Mouse (Mus musculus) heart, embryonic 12.5 days (tissue): ENCODE data around the gene 4921517D22Rik. TPM values are rescaled to one million over a fixed set of nuclear protein-coding genes. Genes with fewer than 3 reads are reported as not detected.

ENCODE experiments used
- ATAC-seq: fragments of 200-750 bp; cut with Nextera tagmentation; 2 replicates; pipeline ENCODE4 v1.8.0; 2017; ENCODE audit warnings: moderate TSS enrichment, moderate library complexity; ENCODE audit not compliant: insufficient number of reproducible peaks, low FRiP score
- H3K27ac ChIP-seq: fragments of 300-500 bp; sonication (generic); 2 replicates; pipeline ENCODE4 v1.5.1; 2016; ENCODE audit warnings: mild to moderate bottlenecking, moderate library complexity; ENCODE audit not compliant: poor library complexity, severe bottlenecking
- H3K27me3 ChIP-seq: fragments of 300-500 bp; sonication (generic); replicated peaks from 2 replicates; pipeline ENCODE4 v1.6.1; 2016; ENCODE audit warnings: mild to moderate bottlenecking, moderate library complexity
- H3K36me3 ChIP-seq: fragments of 300-500 bp; sonication (generic); 2 replicates; pipeline ENCODE4 v1.6.1; 2016; ENCODE audit warnings: mild to moderate bottlenecking, moderate library complexity
- H3K4me1 ChIP-seq: fragments of 300-500 bp; sonication (generic); replicated peaks from 2 replicates; pipeline ENCODE4 v1.6.1; 2016; ENCODE audit warnings: mild to moderate bottlenecking
- H3K4me2 ChIP-seq: fragments of 300-500 bp; sonication (generic); 2 replicates; pipeline ENCODE4 v1.6.1; 2016; ENCODE audit warnings: mild to moderate bottlenecking, moderate library complexity
- H3K4me3 ChIP-seq: fragments of 300-500 bp; sonication (generic); 2 replicates; pipeline ENCODE4 v1.5.1; 2016; ENCODE audit warnings: mild to moderate bottlenecking
- H3K9ac ChIP-seq: fragments of 300-500 bp; sonication (generic); 2 replicates; pipeline ENCODE4 v1.6.1; 2016; ENCODE audit warnings: mild to moderate bottlenecking, moderate library complexity
- H3K9me3 ChIP-seq: fragments of 300-500 bp; sonication (generic); replicated peaks from 2 replicates; pipeline ENCODE4 v1.6.1; 2016; ENCODE audit warnings: mild to moderate bottlenecking, moderate library complexity
- WGBS: fragments of 180-500 bp; shearing (Covaris S2); methylation state at CpG from one replicate; pipeline ENCODE4 v1.1.7; 2016; 5-methylcytosine and 5-hydroxymethylcytosine counted together
- polyA plus RNA-seq: library from polyadenylated mRNA; unstranded; fragments of >200 nt; fragmentation: Nextera tagmentation; extraction: Ambion mirVana; gene quantifications from 2 replicates; pipeline ENCODE4 v1.2.1, GENCODE M21; 2016

4921517D22Rik gene
- polyA plus RNA-seq, 1 experiment from 2014 or later, result not detected

DNA sequence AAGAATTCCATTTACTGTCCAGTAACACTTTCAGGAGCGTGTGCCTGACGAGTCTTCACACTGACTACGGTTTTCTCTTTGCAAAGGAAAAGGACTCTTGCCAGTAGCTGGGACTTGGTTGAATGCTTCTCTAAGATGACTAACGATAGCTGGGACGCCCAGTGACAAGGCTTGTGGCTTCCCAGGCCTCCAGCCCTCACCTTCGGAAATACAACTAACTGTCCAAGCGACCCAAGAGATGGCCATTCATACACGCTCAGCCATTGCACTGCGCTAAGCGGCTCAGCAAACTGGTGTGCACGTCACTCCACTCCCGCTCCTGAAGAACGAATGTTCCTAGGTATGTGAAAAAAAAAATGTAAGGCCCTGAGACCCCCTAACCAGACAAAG, 19.2 kb downstream of the 4921517D22Rik start:
- Histone ChIP-seq H3K9ac (peak overlapping the region; percentile 73), H3K4me3 (peak overlapping the region; percentile 69), H3K4me2 (peak overlapping the region; percentile 70), H3K27me3 (no peaks in the 10 kb centered on the region), H3K4me1 (peaks cover 21% of the 10 kb centered on the region), H3K36me3 (no peaks in the 10 kb centered on the region), H3K27ac (0 out of 2 replicates have a peak overlapping the region, but pooled peaks have one; percentile 14), H3K9me3 (no peaks in the 10 kb centered on the region)
- 4% methylated on average over 13 of the region's 13 CpGs for WGBS
- ATAC-seq, result no peak

DNA sequence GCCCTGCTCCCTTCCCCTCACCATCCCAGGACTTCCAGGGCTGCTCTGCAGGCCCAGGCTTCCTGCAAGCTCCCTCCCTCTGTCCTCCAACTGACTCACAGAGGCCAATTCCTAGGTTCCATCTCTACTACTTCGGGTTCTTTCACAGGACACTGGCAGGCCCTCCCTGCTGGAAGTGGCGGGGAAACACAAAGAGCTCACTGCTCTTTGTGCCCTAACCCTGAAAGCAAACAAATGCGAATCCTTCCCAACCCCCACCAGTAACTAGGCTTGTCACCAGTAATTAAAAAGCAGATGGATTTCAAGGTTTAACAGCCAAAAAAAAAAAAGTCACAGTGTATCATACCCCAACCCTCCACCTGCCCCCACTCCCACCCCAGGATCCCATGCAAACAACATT, 19.7 kb downstream of the 4921517D22Rik start:
- peak overlapping the region; percentile 69 for H3K4me3 ChIP-seq
- H3K36me3 ChIP-seq, result no peaks in the 10 kb centered on the region
- 20% methylated on average over 3 of the region's 3 CpGs for WGBS
- no peak overlapping the region; the same call in 1 of the 2 replicates for H3K9ac ChIP-seq
- H3K4me1 ChIP-seq, result peaks cover 23% of the 10 kb centered on the region
- no peaks in the 10 kb centered on the region for H3K9me3 ChIP-seq
- peak overlapping the region; percentile 70 for H3K4me2 ChIP-seq
- H3K27ac ChIP-seq, result no peak overlapping the region; the same call in 1 of the 2 replicates
- no peak for ATAC-seq
- no peaks in the 10 kb centered on the region for H3K27me3 ChIP-seq

DNA sequence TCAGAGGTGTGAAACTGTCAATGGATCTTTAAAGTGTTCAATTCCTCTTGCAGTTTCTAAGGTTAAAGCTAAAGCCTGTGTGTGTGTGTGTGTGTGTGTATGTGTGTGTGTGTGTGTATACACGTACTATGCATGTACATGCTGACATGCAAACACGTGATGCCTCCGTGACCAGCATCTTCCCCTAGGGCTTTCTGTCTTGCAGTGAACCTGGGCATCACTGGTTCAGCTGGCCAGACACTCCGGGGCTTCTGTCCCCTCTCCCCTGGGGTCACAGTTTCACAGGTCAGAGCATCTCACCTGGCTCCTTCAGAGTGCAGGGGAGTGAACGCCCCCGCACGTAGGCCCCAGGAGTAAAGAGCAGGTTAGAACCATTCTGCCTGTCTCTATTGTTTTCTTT, 20.3 kb downstream of the 4921517D22Rik start:
- Histone ChIP-seq H3K4me1 (peaks cover 29% of the 10 kb centered on the region), H3K27ac (no peak overlapping the region), H3K9me3 (no peaks in the 10 kb centered on the region), H3K27me3 (no peaks in the 10 kb centered on the region), H3K4me3 (no peak overlapping the region), H3K9ac (0 out of 2 replicates have a peak overlapping the region, but pooled peaks have one; percentile 33), H3K36me3 (no peaks in the 10 kb centered on the region), H3K4me2 (0 out of 2 replicates have a peak overlapping the region, but pooled peaks have one; percentile 35)
- no peak for ATAC-seq
- 76% methylated on average over 7 of the region's 7 CpGs for WGBS

DNA sequence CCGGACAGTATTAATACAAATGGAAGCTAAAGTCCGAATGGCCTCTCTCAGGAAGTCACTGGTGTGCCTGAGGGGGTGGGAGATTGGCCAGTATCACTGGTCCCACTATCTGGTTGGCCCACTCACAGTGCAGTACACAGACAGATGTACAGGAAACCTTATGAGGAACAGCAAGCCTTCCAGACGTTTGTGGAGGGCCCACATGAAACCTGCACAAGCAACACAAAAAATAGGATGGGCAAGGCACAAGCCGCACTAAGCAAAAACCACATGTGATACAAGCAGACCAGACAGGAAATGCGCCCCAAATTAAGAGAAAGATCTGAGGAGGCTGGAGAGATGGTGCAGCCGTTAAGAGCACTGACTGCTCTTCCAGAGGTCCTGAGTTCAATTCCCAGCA, 21.7 kb downstream of the 4921517D22Rik start:
- ATAC-seq, result no peak
- 74% methylated on average over 6 of the region's 6 CpGs for WGBS

GRCm38 (mm10) chr13:59671521-59671920, 22.4 kb downstream of the 4921517D22Rik start:
- ATAC-seq, result no peak
- H3K4me1 ChIP-seq, result peaks cover 34% of the 10 kb centered on the region
- H3K9ac ChIP-seq, result no peak overlapping the region
- 72% methylated on average over 2 of the region's 2 CpGs for WGBS
- H3K27me3 ChIP-seq, result no peaks in the 10 kb centered on the region
- H3K36me3 ChIP-seq, result 0 out of 2 replicates have a peak, but pooled peaks cover 4% of the 10 kb centered on the region
- H3K4me3 ChIP-seq, result no peak overlapping the region
- no peaks in the 10 kb centered on the region for H3K9me3 ChIP-seq
- no peak overlapping the region for H3K4me2 ChIP-seq
- H3K27ac ChIP-seq, result no peak overlapping the region

More for the DNA sequence above, 21.7 kb downstream of the 4921517D22Rik start:
- 0 out of 2 replicates have a peak, but pooled peaks cover 1% of the 10 kb centered on the region for H3K36me3 ChIP-seq
- H3K4me2 ChIP-seq, result no peak overlapping the region
- H3K9ac ChIP-seq, result no peak overlapping the region
- H3K27ac ChIP-seq, result no peak overlapping the region
- H3K27me3 ChIP-seq, result no peaks in the 10 kb centered on the region
- no peaks in the 10 kb centered on the region for H3K9me3 ChIP-seq
- H3K4me3 ChIP-seq, result no peak overlapping the region
- H3K4me1 ChIP-seq, result peaks cover 34% of the 10 kb centered on the region

- WGBS, result 93% methylated on average over 10 of the region's 10 CpGs
- H3K27me3 ChIP-seq, result no peaks in the 10 kb centered on the region
Measured at GRCm38 (mm10) chr13:59669946-59670345, 24.0 kb downstream of the 4921517D22Rik start.

GRCm38 (mm10) chr13:59668501-59669093, 25.3 kb downstream of the 4921517D22Rik start:
- H3K9ac ChIP-seq, result no peak overlapping the region
- peaks cover 23% of the 10 kb centered on the region for H3K4me1 ChIP-seq
- H3K4me3 ChIP-seq, result no peak overlapping the region
- peak overlapping the region; percentile 13; the same call in 1 of the 2 replicates for H3K4me2 ChIP-seq
- no peaks in the 10 kb centered on the region for H3K27me3 ChIP-seq
- peaks cover 23% of the 10 kb centered on the region for H3K36me3 ChIP-seq
- peak overlapping the region; percentile 28 for H3K27ac ChIP-seq
- 30% methylated on average over 11 of the region's 11 CpGs for WGBS
- ATAC-seq, result peak; percentile 86
- H3K9me3 ChIP-seq, result no peaks in the 10 kb centered on the region

More at GRCm38 (mm10) chr13:59669946-59670345, 24.0 kb downstream of the 4921517D22Rik start:
- no peak for ATAC-seq
- Histone ChIP-seq H3K36me3 (peaks cover 9% of the 10 kb centered on the region), H3K27ac (no peak overlapping the region), H3K9ac (no peak overlapping the region), H3K4me2 (no peak overlapping the region), H3K9me3 (no peaks in the 10 kb centered on the region), H3K4me3 (no peak overlapping the region), H3K4me1 (peaks cover 34% of the 10 kb centered on the region)

DNA sequence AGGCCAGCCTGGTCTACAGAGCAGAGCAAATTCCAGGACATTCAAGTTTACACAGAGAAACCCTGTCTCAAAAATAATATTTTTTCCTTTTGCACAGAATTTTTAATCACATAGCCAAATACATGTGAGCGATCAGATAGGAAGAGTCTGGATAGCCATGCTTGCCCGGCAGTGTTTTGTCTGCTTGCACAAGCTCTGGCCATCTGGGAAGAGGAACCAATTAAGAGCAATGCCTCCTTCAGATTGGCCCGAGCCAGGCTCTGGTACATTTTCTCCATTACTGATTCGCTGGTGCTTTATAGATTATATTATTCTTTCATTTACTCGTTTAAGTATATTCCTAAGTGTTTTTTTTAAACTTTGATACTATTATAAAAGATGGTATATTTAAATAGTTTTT, 26.1 kb downstream of the 4921517D22Rik start:
- peaks cover 19% of the 10 kb centered on the region for H3K4me1 ChIP-seq
- no peak overlapping the region for H3K27ac ChIP-seq
- WGBS, result 87% methylated on average over 5 of the region's 5 CpGs
- H3K4me2 ChIP-seq, result no peak overlapping the region
- peaks cover 29% of the 10 kb centered on the region for H3K36me3 ChIP-seq
- H3K9me3 ChIP-seq, result no peaks in the 10 kb centered on the region
- H3K4me3 ChIP-seq, result no peak overlapping the region
- H3K27me3 ChIP-seq, result no peaks in the 10 kb centered on the region
- no peak overlapping the region for H3K9ac ChIP-seq
- ATAC-seq, result no peak

DNA sequence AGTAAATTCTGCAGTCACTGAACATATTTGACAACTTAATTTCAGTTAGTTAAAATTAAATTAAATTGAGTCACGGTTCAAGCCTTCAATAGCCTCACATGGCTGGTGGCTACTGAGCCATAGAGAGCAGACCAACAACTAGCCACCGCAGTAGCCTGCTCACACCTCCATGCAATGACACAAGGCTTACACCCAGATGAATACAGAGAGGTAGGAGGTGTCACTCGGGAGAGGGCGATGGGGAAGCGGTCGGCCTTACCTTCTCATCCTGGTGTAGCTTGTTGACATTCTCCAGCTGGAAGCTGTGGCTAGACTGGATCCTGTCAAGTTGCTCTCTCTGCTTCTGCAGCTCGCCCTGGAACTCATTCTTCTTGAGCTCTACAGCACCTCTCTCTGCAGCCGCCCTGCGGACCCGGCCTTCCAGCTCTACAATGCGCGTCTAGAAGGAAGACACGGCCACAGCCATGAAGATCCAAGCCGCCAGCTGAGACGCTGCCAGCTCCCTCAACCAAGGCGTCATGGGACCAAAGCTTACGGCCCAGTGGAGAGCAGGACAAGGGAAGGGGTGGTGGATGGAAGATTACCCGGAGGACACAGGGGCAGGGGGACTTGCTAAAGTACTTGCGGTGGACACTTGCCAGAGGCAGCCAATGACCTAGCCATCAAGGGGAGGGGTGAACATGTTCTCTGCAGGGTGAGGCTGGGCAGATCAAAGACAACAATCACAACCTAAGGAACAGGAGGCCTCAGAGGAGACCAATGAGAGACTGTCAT, 29.8 kb downstream of the 4921517D22Rik start:
- H3K4me3 ChIP-seq, result no peak overlapping the region
- peaks cover 49% of the 10 kb centered on the region for H3K36me3 ChIP-seq
- H3K9ac ChIP-seq, result no peak overlapping the region
- H3K9me3 ChIP-seq, result no peaks in the 10 kb centered on the region
- WGBS, result 90% methylated on average over 19 of the region's 19 CpGs
- H3K27ac ChIP-seq, result no peak overlapping the region
- H3K4me2 ChIP-seq, result no peak overlapping the region
- peaks cover 10% of the 10 kb centered on the region for H3K4me1 ChIP-seq
- H3K27me3 ChIP-seq, result no peaks in the 10 kb centered on the region
- no peak for ATAC-seq

DNA sequence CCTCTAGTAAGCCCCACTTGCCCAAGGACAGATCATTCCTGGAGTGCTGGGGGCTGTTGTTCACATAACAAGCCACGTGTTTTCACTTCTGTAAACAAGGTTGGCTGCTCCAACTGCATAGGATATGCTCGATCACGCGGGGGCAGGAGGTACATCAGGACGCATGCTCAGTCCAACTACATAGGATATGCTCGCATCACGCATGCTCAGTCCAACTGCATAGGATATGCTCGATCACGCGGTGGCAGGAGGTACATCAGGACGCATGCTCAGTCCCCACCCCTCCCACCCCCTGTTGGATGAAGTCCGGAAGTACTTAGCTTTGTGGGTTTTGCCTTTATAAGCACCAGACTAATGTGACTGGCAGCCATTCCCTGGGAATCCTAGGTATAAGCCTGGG, 31.9 kb downstream of the 4921517D22Rik start:
- Histone ChIP-seq H3K27ac (no peak overlapping the region), H3K4me1 (peaks cover 2% of the 10 kb centered on the region), H3K9me3 (no peaks in the 10 kb centered on the region), H3K4me2 (no peak overlapping the region), H3K36me3 (peaks cover 56% of the 10 kb centered on the region), H3K4me3 (no peak overlapping the region), H3K27me3 (no peaks in the 10 kb centered on the region), H3K9ac (no peak overlapping the region)
- 94% methylated on average over 12 of the region's 12 CpGs for WGBS
- no peak for ATAC-seq

GRCm38 (mm10) chr13:59661387-59661786, 32.5 kb downstream of the 4921517D22Rik start:
- no peak overlapping the region for H3K4me2 ChIP-seq
- no peaks in the 10 kb centered on the region for H3K27me3 ChIP-seq
- no peaks in the 10 kb centered on the region for H3K9me3 ChIP-seq
- peaks cover 6% of the 10 kb centered on the region for H3K4me1 ChIP-seq
- H3K36me3 ChIP-seq, result peaks cover 56% of the 10 kb centered on the region
- no peak overlapping the region for H3K27ac ChIP-seq
- no peak overlapping the region for H3K9ac ChIP-seq
- 92% methylated on average over 8 of the region's 8 CpGs for WGBS
- H3K4me3 ChIP-seq, result no peak overlapping the region
- ATAC-seq, result no peak
